Mouse (Mus musculus): Measurements from ENCODE around the gene Vnn1. TPM values are rescaled to one million over a fixed set of nuclear protein-coding genes. Genes with fewer than 3 reads are reported as not detected.

The Vnn1 gene
- polyA plus RNA-seq, 1 experiment from 2014 or later = 0.43 TPM

DNA sequence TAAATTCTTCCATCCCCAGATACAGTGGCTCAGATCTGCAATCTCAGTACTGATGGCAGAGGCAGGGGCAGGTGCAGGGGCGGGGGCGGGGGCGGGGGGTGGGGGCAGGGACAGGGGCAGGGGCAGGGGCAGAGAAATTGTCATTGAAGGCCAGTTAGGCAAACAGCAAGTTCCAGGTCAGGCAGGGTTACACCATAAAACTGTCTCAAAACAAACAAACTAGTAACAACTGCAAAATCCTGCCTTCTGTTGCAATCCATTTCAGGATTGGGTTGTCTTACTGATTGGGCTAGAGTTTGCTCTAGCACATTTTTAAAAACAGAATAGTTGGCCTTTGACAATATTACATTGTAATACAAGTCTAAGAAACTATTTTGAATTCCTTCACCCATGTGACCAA is 28.0 kb downstream of the Vnn1 start:
- H3K36me3 ChIP-seq = no peaks in the 10 kb centered on the region
- DNase-seq (ENCODE audit: low spot score) = no peak
- H3K9me3 ChIP-seq (replicated peaks) = no peaks in the 10 kb centered on the region
- WGBS = 62% methylated on average over 3 of the region's 3 CpGs
- no peak overlapping the region for H3K27ac ChIP-seq
- H3K4me3 ChIP-seq = no peak overlapping the region
- no peaks in the 10 kb centered on the region for H3K4me1 ChIP-seq
- no peaks in the 10 kb centered on the region for H3K27me3 ChIP-seq (ENCODE audit: low read depth, poor library complexity, severe bottlenecking)

- Histone ChIP-seq H3K9me3 (replicated peaks) (no peaks in the 10 kb centered on the region), H3K4me1 (no peaks in the 10 kb centered on the region), H3K36me3 (no peaks in the 10 kb centered on the region), H3K4me3 (no peak overlapping the region), H3K27ac (no peak overlapping the region), H3K27me3 (ENCODE audit: low read depth, poor library complexity, severe bottlenecking) (no peaks in the 10 kb centered on the region)
- 89% methylated on average over 2 of the region's 2 CpGs for WGBS
- DNase-seq (ENCODE audit: low spot score) = no peak
Observed at GRCm38 (mm10) chr10:23923941-23924340, 29.5 kb downstream of the Vnn1 start.

GRCm38 (mm10) chr10:23937613-23938012 is 43.1 kb downstream of the Vnn1 start:
- no peak for DNase-seq (ENCODE audit: low spot score)
- H3K27ac ChIP-seq = no peak overlapping the region
- H3K4me1 ChIP-seq = no peaks in the 10 kb centered on the region
- 36% methylated on average over 4 of the region's 4 CpGs for WGBS
- no peak overlapping the region for H3K4me3 ChIP-seq
- H3K36me3 ChIP-seq = no peaks in the 10 kb centered on the region
- no peaks in the 10 kb centered on the region for H3K9me3 ChIP-seq (replicated peaks)
- no peaks in the 10 kb centered on the region for H3K27me3 ChIP-seq (ENCODE audit: low read depth, poor library complexity, severe bottlenecking)

DNA sequence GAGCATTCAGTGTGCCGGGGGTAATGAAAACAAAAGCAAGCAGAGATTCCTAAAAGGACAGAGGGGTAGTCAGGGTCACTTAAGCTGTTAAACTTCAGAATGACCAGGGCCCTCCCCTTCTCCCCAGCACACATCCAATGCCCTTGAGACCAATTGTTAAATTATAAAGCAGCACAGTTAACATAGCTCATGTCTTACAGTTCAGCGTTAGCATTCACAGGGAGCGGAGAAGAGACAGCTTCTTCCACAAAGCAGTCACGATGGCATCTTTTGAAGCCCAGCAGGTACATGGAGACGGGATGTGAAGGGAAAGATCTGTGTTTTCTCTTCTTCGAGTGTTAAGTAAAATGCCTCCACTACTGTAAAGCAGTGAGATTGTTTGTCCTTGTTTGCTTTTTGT is 43.8 kb downstream of the Vnn1 start, which contains the start of gene Taar2:
TSS of gene Taar2 (plus strand) at position 261 of the 400 bp plus-strand sequence.
- H3K4me1 ChIP-seq = no peaks in the 10 kb centered on the region
- DNase-seq (ENCODE audit: low spot score) = no peak
- no peaks in the 10 kb centered on the region for H3K27me3 ChIP-seq (ENCODE audit: low read depth, poor library complexity, severe bottlenecking)
- H3K36me3 ChIP-seq = no peaks in the 10 kb centered on the region
- WGBS = 68% methylated on average over 6 of the region's 6 CpGs
- H3K27ac ChIP-seq = no peak within 1 kb of the TSS
- H3K9me3 ChIP-seq (replicated peaks) = no peaks in the 10 kb centered on the region
- H3K4me3 ChIP-seq = no peak within 1 kb of the TSS

GRCm38 (mm10) chr10:23942465-23942864 is 48.0 kb downstream of the Vnn1 start:
- Histone ChIP-seq H3K36me3 (no peaks in the 10 kb centered on the region), H3K4me1 (no peaks in the 10 kb centered on the region), H3K27me3 (ENCODE audit: low read depth, poor library complexity, severe bottlenecking) (no peaks in the 10 kb centered on the region), H3K27ac (no peak overlapping the region), H3K4me3 (no peak overlapping the region), H3K9me3 (replicated peaks) (no peaks in the 10 kb centered on the region)
- 83% methylated on average over 5 of the region's 5 CpGs for whole genome bisulfite sequencing
- DNase-seq (ENCODE audit: low spot score) = no peak

- Histone ChIP-seq H3K27ac (no peak overlapping the region), H3K27me3 (ENCODE audit: low read depth, poor library complexity, severe bottlenecking) (no peaks in the 10 kb centered on the region), H3K4me1 (no peaks in the 10 kb centered on the region), H3K9me3 (replicated peaks) (no peaks in the 10 kb centered on the region), H3K4me3 (no peak overlapping the region), H3K36me3 (no peaks in the 10 kb centered on the region)
- no peak for DNase-seq (ENCODE audit: low spot score)
- 81% methylated on average over 7 of the region's 7 CpGs for WGBS
Observed at GRCm38 (mm10) chr10:23948026-23948425, 53.5 kb downstream of the Vnn1 start.

DNA sequence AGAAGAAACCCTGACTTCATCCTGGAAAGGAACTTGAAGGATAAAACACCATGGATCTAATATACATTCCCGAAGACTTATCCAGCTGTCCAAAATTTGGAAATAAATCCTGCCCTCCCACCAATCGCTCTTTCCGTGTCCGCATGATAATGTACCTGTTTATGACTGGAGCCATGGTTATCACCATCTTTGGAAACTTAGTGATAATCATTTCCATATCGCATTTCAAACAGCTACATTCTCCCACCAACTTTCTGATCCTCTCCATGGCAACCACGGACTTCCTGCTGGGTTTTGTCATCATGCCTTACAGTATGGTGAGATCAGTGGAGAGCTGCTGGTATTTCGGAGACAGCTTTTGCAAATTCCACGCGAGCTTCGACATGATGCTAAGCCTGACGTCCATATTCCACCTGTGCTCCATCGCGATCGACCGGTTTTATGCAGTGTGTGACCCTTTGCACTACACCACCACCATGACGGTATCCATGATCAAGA is 55.1 kb downstream of the Vnn1 start, which contains the start of gene Taar3:
TSS of gene Taar3 (plus strand) at position 51 of the 498 bp plus-strand sequence.
- H3K27ac ChIP-seq = no peak within 1 kb of the TSS
- DNase-seq (ENCODE audit: low spot score) = no peak
- no peaks in the 10 kb centered on the region for H3K27me3 ChIP-seq (ENCODE audit: low read depth, poor library complexity, severe bottlenecking)
- H3K4me1 ChIP-seq = no peaks in the 10 kb centered on the region
- no peak within 1 kb of the TSS for H3K4me3 ChIP-seq
- no peaks in the 10 kb centered on the region for H3K9me3 ChIP-seq (replicated peaks)
- 90% methylated on average over 16 of the region's 16 CpGs for WGBS
- no peaks in the 10 kb centered on the region for H3K36me3 ChIP-seq

DNA sequence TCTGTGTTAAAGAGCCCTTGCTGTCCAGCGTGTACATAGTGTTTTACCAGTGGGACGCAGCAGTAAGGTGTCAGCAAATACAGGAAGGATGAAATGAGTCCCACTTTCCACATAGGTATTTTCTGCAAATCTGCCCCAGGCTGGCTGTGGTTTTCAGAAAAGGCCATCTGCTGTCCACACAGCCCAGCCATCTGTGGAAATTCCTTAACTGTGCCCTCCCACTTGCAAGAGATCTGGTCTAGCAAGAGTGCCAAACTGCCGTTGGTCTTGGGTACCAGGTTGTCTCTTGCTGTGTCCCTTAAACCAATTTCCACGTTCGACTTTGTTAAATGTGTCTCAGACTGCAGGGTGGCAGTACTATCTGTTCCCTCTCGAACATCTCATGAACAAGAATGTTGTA is 57.2 kb downstream of the Vnn1 start:
- Histone ChIP-seq H3K36me3 (no peaks in the 10 kb centered on the region), H3K4me1 (no peaks in the 10 kb centered on the region), H3K9me3 (replicated peaks) (no peaks in the 10 kb centered on the region), H3K27ac (no peak overlapping the region), H3K4me3 (no peak overlapping the region), H3K27me3 (ENCODE audit: low read depth, poor library complexity, severe bottlenecking) (no peaks in the 10 kb centered on the region)
- DNase-seq (ENCODE audit: low spot score) = no peak
- 87% methylated on average over 6 of the region's 6 CpGs for WGBS

Other genes starting within 250 kb of the Vnn1 start
- 146 and 189 TPM in 2 replicates for gene Rps12, start 107.4 kb upstream of the Vnn1 start, polyA plus RNA-seq (2016; fragmentation: Nextera tagmentation; extraction: Ambion mirVana)
- gene Slc18b1, start 97.7 kb upstream of the Vnn1 start, polyA plus RNA-seq (2016; fragmentation: Nextera tagmentation; extraction: Ambion mirVana) = 10.3 and 13.8 TPM in 2 replicates
- gene Vnn3, start 43.2 kb upstream of the Vnn1 start, polyA plus RNA-seq (2016; fragmentation: Nextera tagmentation; extraction: Ambion mirVana) = not detected in 2 replicates
- gene Taar1, start 25.7 kb downstream of the Vnn1 start, polyA plus RNA-seq (2016; fragmentation: Nextera tagmentation; extraction: Ambion mirVana) = not detected in 2 replicates
- not detected in 2 replicates for gene Taar2, start 43.9 kb downstream of the Vnn1 start, polyA plus RNA-seq (2016; fragmentation: Nextera tagmentation; extraction: Ambion mirVana)
- gene Taar3, start 54.9 kb downstream of the Vnn1 start, polyA plus RNA-seq (2016; fragmentation: Nextera tagmentation; extraction: Ambion mirVana) = not detected in 2 replicates
- gene Taar4, start 65.8 kb downstream of the Vnn1 start, polyA plus RNA-seq (2016; fragmentation: Nextera tagmentation; extraction: Ambion mirVana) = not detected in 2 replicates
- gene Taar5, start 76.0 kb downstream of the Vnn1 start, polyA plus RNA-seq (2016; fragmentation: Nextera tagmentation; extraction: Ambion mirVana) = not detected in 2 replicates
- not detected in 2 replicates for gene Taar6, start 91.0 kb downstream of the Vnn1 start, polyA plus RNA-seq (2016; fragmentation: Nextera tagmentation; extraction: Ambion mirVana)
- gene Taar7a, start 98.8 kb downstream of the Vnn1 start, polyA plus RNA-seq (2016; fragmentation: Nextera tagmentation; extraction: Ambion mirVana) = not detected in 2 replicates
- not detected in 2 replicates for gene Taar7b, start 105.3 kb downstream of the Vnn1 start, polyA plus RNA-seq (2016; fragmentation: Nextera tagmentation; extraction: Ambion mirVana)
- not detected in 2 replicates for gene Taar7d, start 132.5 kb downstream of the Vnn1 start, polyA plus RNA-seq (2016; fragmentation: Nextera tagmentation; extraction: Ambion mirVana)
- gene Taar7e, start 142.9 kb downstream of the Vnn1 start, polyA plus RNA-seq (2016; fragmentation: Nextera tagmentation; extraction: Ambion mirVana) = not detected in 2 replicates
- gene Taar7f, start 154.8 kb downstream of the Vnn1 start, polyA plus RNA-seq (2016; fragmentation: Nextera tagmentation; extraction: Ambion mirVana) = not detected in 2 replicates
- gene Taar8a, start 181.8 kb downstream of the Vnn1 start, polyA plus RNA-seq (2016; fragmentation: Nextera tagmentation; extraction: Ambion mirVana) = not detected in 2 replicates
- gene Taar8b, start 197.6 kb downstream of the Vnn1 start, polyA plus RNA-seq (2016; fragmentation: Nextera tagmentation; extraction: Ambion mirVana) = not detected in 2 replicates
- not detected in 2 replicates for gene Taar8c, start 207.2 kb downstream of the Vnn1 start, polyA plus RNA-seq (2016; fragmentation: Nextera tagmentation; extraction: Ambion mirVana)
- gene Taar9, start 214.8 kb downstream of the Vnn1 start, polyA plus RNA-seq (2016; fragmentation: Nextera tagmentation; extraction: Ambion mirVana) = not detected in 2 replicates

Data from limb, embryonic 10.5 days (tissue).